Mouse (Mus musculus) heart, embryonic 15.5 days (tissue): ENCODE measurements at regions not wholly inside any gene's neighbourhood (a gene's known extent, or its start where the extent isn't known, plus 50 kb on each side); places are given as distances from the start of the nearest gene placed in this dataset.
A peak's percentile ranks its signal among the peaks of the same experiment; 100 is the strongest.

Experiments
- ATAC-seq: fragments of 200-750 bp; cut with Nextera tagmentation; replicated peaks from 2 replicates; pipeline ENCODE4 v1.8.0; 2017; ENCODE audit warnings: low read depth, moderate TSS enrichment; ENCODE audit not compliant: insufficient number of reproducible peaks, insufficient read depth, low FRiP score
- H3K27ac ChIP-seq: fragments of 300-500 bp; sonication (generic); 2 replicates; pipeline ENCODE4 v1.5.1; 2015; ENCODE audit warnings: mild to moderate bottlenecking, inconsistent platforms
- H3K27me3 ChIP-seq: fragments of 300-500 bp; sonication (generic); 2 replicates; pipeline ENCODE4 v1.6.1; 2015; ENCODE audit warnings: inconsistent platforms
- H3K36me3 ChIP-seq: fragments of 300-500 bp; sonication (generic); 2 replicates; pipeline ENCODE4 v1.6.1; 2015; ENCODE audit warnings: mild to moderate bottlenecking, inconsistent platforms
- H3K4me1 ChIP-seq: fragments of 300-500 bp; sonication (generic); replicated peaks from 2 replicates; pipeline ENCODE4 v1.6.1; 2015; ENCODE audit warnings: inconsistent platforms
- H3K4me2 ChIP-seq: fragments of 300-500 bp; sonication (generic); 2 replicates; pipeline ENCODE4 v1.6.1; 2015; ENCODE audit warnings: inconsistent platforms, mild to moderate bottlenecking, moderate library complexity
- H3K4me3 ChIP-seq: fragments of 300-500 bp; sonication (generic); 2 replicates; pipeline ENCODE4 v1.5.1; 2015; ENCODE audit warnings: mild to moderate bottlenecking, inconsistent platforms
- H3K9ac ChIP-seq: fragments of 300-500 bp; sonication (generic); 2 replicates; pipeline ENCODE4 v1.6.1; 2015; ENCODE audit warnings: mild to moderate bottlenecking, inconsistent platforms
- H3K9me3 ChIP-seq: fragments of 300-500 bp; sonication (generic); replicated peaks from 2 replicates; pipeline ENCODE4 v1.6.1; 2016; ENCODE audit warnings: inconsistent platforms
- WGBS: fragments of 180-500 bp; shearing (Covaris S2); methylation state at CpG from one replicate; pipeline ENCODE4 v1.1.7; 2015; ENCODE audit warnings: mixed read lengths; 5-methylcytosine and 5-hydroxymethylcytosine counted together

DNA sequence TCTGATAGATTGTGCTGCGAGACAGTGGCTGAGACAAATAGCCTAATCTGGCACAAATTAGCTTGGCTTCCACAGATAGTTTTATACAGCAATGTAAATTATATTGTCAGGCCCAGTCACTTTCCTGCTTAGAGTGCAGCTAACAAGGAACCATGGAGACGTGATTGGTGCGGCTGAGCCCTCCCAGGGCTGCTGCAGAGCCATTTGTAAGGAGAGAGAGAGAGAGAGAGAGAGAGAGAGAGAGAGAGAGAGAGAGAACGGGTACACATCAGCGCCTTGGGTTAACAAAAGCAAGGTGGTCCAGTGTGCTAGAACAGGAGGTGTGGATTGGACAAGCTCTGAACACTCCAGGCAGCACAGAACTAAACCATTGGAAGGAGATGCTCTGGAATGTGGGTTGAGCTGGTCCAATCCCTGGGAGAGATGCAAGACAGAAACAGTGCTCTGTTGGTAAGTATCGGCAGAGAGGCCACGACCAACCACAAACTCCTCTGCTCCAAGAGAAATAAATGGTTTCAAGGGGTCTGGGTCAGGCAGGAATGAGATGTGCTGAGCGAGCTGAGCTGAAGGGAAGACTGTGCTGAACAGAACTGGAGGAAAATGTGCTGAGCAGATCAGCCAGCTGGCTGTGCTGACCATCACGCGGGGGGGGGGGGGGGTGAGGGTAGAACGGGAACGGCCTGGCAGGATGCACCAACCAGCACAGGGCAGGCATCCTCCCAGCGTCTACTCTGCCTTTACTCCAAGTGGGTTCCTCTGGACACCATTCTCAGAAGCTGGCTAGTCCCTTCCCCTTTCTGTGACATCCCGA is 228.8 kb upstream of the Zfp703 start:
- WGBS: 63% methylated on average over 11 of the region's 14 CpGs
- H3K36me3 ChIP-seq: no peaks in the 10 kb centered on the region
- no peak for ATAC-seq
- H3K27me3 ChIP-seq: no peaks in the 10 kb centered on the region; the same call in 1 of the 2 replicates
- H3K27ac ChIP-seq: no peak overlapping the region
- H3K4me2 ChIP-seq: no peak overlapping the region
- H3K9ac ChIP-seq: no peak overlapping the region
- H3K9me3 ChIP-seq: no peaks in the 10 kb centered on the region
- H3K4me1 ChIP-seq: peaks cover 9% of the 10 kb centered on the region; the same call in 1 of the 2 replicates
- no peak overlapping the region for H3K4me3 ChIP-seq

DNA sequence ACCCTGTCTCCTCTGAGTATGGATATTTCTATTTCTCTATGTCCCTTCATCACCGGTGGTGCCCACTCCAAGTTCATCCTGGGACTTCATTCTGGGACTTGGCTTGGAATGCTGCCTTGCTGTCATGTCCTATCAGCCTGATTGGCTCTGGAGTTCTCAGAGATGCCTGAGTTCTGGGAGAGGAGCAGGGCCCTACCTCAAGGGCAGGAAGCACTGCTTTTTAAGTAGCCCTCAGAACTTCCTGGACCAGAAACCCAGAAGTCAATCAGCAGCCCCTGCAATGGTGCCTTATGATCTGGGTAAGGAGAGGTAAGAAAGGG is 228.2 kb upstream of the Zfp703 start:
- H3K4me1 ChIP-seq: peaks cover 9% of the 10 kb centered on the region; the same call in 1 of the 2 replicates
- no peak overlapping the region for H3K4me2 ChIP-seq
- H3K9me3 ChIP-seq: no peaks in the 10 kb centered on the region
- 72% methylated on average over 1 of the region's 1 CpGs for WGBS
- H3K9ac ChIP-seq: no peak overlapping the region
- H3K27me3 ChIP-seq: no peaks in the 10 kb centered on the region; the same call in 1 of the 2 replicates
- no peaks in the 10 kb centered on the region for H3K36me3 ChIP-seq
- H3K27ac ChIP-seq: no peak overlapping the region
- no peak for ATAC-seq
- H3K4me3 ChIP-seq: no peak overlapping the region

DNA sequence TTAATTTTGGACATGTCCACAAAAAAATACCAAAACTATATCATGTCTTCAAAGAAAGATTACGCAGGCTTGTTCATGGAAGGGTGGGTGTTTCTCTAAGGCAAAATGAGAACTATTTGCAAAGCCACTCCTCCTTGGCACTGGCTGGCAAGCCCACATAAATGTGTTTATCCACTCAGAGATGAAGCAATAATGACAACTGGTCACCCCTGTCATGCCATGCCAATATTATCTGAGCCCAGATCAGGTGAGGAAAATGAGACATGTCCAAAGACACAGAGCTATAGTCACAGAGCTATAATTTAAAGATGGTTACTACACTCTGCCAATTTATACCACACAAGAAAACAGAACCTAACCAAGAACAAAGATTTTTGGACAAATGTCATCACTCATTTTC is 227.0 kb upstream of the Zfp703 start:
- Histone ChIP-seq H3K9ac (no peak overlapping the region), H3K27ac (no peak overlapping the region), H3K9me3 (no peaks in the 10 kb centered on the region), H3K36me3 (no peaks in the 10 kb centered on the region), H3K4me2 (no peak overlapping the region), H3K4me1 (peaks cover 9% of the 10 kb centered on the region; the same call in 1 of the 2 replicates), H3K27me3 (no peaks in the 10 kb centered on the region; the same call in 1 of the 2 replicates), H3K4me3 (no peak overlapping the region)
- no peak for ATAC-seq
- 86% methylated on average over 1 of the region's 1 CpGs for WGBS

GRCm38 (mm10) chr8:26751651-26752050 is 225.5 kb upstream of the Zfp703 start:
- ATAC-seq: no peak
- no peaks in the 10 kb centered on the region for H3K9me3 ChIP-seq
- H3K4me1 ChIP-seq: peaks cover 9% of the 10 kb centered on the region; the same call in 1 of the 2 replicates
- H3K9ac ChIP-seq: no peak overlapping the region
- no peak overlapping the region for H3K27ac ChIP-seq
- H3K36me3 ChIP-seq: no peaks in the 10 kb centered on the region
- WGBS: 86% methylated on average over 5 of the region's 5 CpGs
- no peak overlapping the region for H3K4me3 ChIP-seq
- no peak overlapping the region for H3K4me2 ChIP-seq
- H3K27me3 ChIP-seq: no peaks in the 10 kb centered on the region

- Histone ChIP-seq H3K4me3 (no peak overlapping the region), H3K9me3 (no peaks in the 10 kb centered on the region), H3K27ac (no peak overlapping the region), H3K4me2 (no peak overlapping the region), H3K27me3 (no peaks in the 10 kb centered on the region), H3K9ac (no peak overlapping the region), H3K36me3 (no peaks in the 10 kb centered on the region), H3K4me1 (0 out of 2 replicates have a peak, but pooled peaks cover 2% of the 10 kb centered on the region)
- WGBS: 71% methylated on average over 2 of the region's 2 CpGs
- no peak for ATAC-seq
These were observed 220.7 kb upstream of the Zfp703 start for GRCm38 (mm10) chr8:26756452-26756851.

- no peaks in the 10 kb centered on the region for H3K4me1 ChIP-seq
- H3K4me3 ChIP-seq: no peak overlapping the region
- H3K27ac ChIP-seq: no peak overlapping the region
- H3K27me3 ChIP-seq: peaks cover 2% of the 10 kb centered on the region
- ATAC-seq: no peak
- 88% methylated on average over 1 of the region's 1 CpGs for WGBS
- H3K36me3 ChIP-seq: no peaks in the 10 kb centered on the region
- H3K4me2 ChIP-seq: no peak overlapping the region
- H3K9ac ChIP-seq: no peak overlapping the region
- no peaks in the 10 kb centered on the region for H3K9me3 ChIP-seq
These were observed 216.4 kb upstream of the Zfp703 start for GRCm38 (mm10) chr8:26760726-26761125.

- Histone ChIP-seq H3K9ac (no peak overlapping the region), H3K9me3 (no peaks in the 10 kb centered on the region), H3K4me1 (no peaks in the 10 kb centered on the region), H3K27me3 (peaks cover 22% of the 10 kb centered on the region), H3K27ac (no peak overlapping the region), H3K4me2 (no peak overlapping the region), H3K4me3 (no peak overlapping the region), H3K36me3 (no peaks in the 10 kb centered on the region)
- no peak for ATAC-seq
- 80% methylated on average over 16 of the region's 16 CpGs for WGBS
These were observed 214.0 kb upstream of the Zfp703 start for GRCm38 (mm10) chr8:26762942-26763778.

DNA sequence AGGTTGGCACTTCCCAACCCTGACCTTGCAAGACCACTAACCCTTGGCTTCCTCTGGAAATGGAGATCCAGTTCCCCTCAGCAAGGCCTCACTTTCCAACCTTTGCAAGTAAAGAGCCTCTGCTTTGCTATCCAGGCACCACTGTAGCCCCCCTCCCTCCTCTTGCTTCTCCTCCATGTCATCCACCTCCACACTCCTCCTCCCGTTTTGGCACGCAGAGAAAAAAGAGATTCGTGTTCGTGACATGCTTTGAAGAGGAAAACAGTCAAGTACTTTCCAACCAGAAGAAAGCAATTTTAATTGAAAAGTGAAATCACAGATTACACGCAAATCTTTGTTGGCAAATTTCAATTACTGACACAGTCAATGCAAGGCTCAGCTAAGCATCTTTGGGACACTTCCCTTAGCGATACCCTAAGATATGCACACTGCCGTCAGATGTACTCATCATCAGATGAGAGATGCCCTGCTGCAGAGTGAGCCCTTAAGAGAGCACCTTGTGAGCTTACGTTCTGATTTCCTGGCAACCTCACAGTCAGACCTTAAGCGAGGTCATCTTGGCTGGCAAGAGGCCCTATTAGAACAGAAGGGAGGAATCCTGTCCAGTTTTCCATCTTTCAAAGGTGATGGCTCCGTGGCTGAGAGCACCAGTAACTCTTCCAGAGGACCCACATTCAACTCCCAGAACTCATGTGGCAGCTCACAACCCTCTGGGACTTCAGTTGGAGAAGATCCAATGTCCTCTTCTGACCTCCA is 208.5 kb upstream of the Zfp703 start:
- no peak for ATAC-seq

GRCm38 (mm10) chr8:26770424-26770886 is 206.7 kb upstream of the Zfp703 start:
- peak; percentile 79 for ATAC-seq
- no peak overlapping the region for H3K9ac ChIP-seq
- H3K27me3 ChIP-seq: peaks cover 66% of the 10 kb centered on the region
- peaks cover 13% of the 10 kb centered on the region for H3K4me1 ChIP-seq
- no peaks in the 10 kb centered on the region for H3K9me3 ChIP-seq
- peak overlapping the region; percentile 64 for H3K4me2 ChIP-seq
- WGBS: 7% methylated on average over 16 of the region's 16 CpGs
- 0 out of 2 replicates have a peak overlapping the region, but pooled peaks have one; percentile 7 for H3K27ac ChIP-seq
- peak overlapping the region; percentile 35 for H3K4me3 ChIP-seq
- no peaks in the 10 kb centered on the region for H3K36me3 ChIP-seq

More for the DNA sequence above, 208.5 kb upstream of the Zfp703 start:
- no peak overlapping the region for H3K4me2 ChIP-seq
- H3K27me3 ChIP-seq: peaks cover 55% of the 10 kb centered on the region
- no peaks in the 10 kb centered on the region for H3K36me3 ChIP-seq
- H3K4me3 ChIP-seq: no peak overlapping the region
- WGBS: 78% methylated on average over 10 of the region's 10 CpGs
- H3K9ac ChIP-seq: no peak overlapping the region
- H3K9me3 ChIP-seq: no peaks in the 10 kb centered on the region
- peaks cover 13% of the 10 kb centered on the region for H3K4me1 ChIP-seq
- H3K27ac ChIP-seq: no peak overlapping the region

- H3K27ac ChIP-seq: no peak overlapping the region
- no peaks in the 10 kb centered on the region for H3K9me3 ChIP-seq
- H3K9ac ChIP-seq: no peak overlapping the region
- no peak overlapping the region for H3K4me2 ChIP-seq
- no peaks in the 10 kb centered on the region for H3K36me3 ChIP-seq
- WGBS: 64% methylated on average over 10 of the region's 10 CpGs
- ATAC-seq: no peak
- peaks cover 3% of the 10 kb centered on the region for H3K4me1 ChIP-seq
- H3K4me3 ChIP-seq: no peak overlapping the region
- H3K27me3 ChIP-seq: peaks cover 62% of the 10 kb centered on the region
These were observed 198.1 kb upstream of the Zfp703 start for GRCm38 (mm10) chr8:26778917-26779537.
